Mouse (Mus musculus) heart, adult 8-10 months (tissue): ENCODE measurements around the gene Zfp9. TPM values are rescaled to one million over a fixed set of nuclear protein-coding genes. Genes with fewer than 3 reads are reported as not detected.

Experiments
- DNase-seq: peaks from one replicate; pipeline ENCODE4 v3.0.0; 2022; ENCODE audit warnings: low spot score
- microRNA-seq: library from miRNA; unstranded; fragments of <30 nt; microRNA quantifications from one replicate; pipeline ENCODE4 v1.2.0, GENCODE M21; 2022
- total RNA-seq, 4 experiments: library from RNA; stranded (reverse); gene quantifications; 2 replicates each; pipeline ENCODE4 v1.2.4; 2022

The Zfp9 gene
- total RNA-seq, result 1 to 10 TPM; 5.1 to 5.6 (median 5.2) TPM

DNA sequence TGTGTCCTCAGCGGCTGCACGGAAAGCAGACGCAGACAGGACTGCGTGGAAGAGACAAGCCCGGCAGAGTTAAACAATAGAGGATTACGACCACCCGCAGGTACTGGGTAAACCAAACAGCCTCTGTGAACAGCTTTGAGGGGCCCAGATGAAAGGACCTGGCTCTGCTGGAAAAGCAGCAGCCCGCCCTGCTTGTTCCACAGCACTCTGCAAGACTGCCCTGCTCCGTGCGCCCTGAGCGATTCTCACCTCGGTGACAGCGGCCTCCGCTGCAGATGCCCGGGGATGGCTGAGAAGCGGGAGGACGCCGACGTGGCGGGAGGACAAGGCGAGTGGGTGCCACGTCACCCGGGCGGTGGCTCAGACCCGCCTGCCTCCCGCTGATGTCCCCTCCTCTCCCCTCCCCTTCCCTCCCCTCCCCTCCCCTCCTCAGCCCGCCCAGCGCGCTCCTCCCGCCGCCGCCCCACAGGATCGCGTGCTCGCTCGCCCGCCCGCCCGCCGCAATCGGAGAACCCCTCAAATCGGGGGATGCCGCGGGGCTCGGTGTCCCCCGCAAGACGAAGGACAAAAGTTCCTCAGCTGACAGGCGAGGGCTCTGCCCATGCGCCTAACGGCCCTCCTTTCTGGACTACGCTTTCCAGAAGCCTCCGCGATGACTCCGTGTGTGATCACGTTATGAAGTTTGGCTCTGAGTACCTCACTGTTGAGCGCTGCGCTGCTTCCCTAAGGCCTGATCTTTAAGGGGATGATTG, at the start of gene Zfp9:
Zfp9 (minus strand) TSS at position 364 of the 752 bp plus-strand sequence.
- DNase-seq, result peak; percentile 76

DNA sequence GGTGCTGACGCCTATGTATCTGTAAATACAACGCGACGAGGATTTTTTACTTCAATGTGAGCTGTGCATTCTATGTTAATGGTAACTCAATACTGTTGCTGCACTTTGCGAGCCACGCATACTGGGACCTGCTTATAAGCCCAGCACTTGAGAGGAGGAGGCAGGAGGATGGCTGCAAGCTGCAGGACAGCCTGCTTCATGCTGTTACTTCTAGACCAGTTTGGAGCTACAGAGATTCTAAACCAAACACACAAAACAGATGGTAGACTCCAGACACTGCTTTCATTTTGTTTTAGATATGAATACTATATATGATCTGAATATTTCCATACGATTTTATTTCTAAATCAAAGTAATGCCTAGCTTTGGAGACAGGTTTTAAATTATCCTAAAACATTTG, 41.5 kb upstream of the Zfp9 start:
- DNase-seq, result no peak

DNA sequence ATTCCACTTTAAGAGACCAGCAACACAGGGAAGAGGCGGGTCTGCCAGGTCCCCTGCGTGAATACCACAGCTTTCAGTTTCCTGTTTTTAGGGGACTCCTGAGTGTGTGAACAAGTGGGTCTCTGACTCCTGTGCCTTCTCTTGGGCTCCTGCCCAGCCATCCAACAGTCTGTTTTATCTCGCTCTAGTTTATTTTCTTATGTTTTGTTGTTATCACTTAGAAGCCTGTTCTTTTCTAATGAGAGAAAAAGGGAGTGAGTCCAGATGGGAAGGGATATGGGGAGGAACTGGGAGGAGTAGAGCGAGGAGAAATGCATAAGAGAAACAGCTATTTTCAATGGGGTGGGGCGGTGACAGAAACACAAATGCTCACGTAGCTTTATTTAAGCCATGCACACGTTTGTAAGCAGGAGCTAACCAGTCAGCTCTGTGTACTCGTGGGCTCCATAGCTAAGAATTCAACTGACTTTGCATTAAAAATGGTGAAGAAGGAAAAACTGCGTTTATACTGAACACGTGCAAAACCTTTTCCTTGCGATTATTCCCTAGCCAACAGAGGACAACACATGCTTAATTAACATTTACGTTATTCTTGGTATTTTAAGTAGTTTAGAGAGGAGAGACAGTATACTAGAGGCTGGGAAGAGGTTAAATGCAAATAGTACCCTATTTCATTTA, 34.4 kb upstream of the Zfp9 start:
- no peak for DNase-seq

DNA sequence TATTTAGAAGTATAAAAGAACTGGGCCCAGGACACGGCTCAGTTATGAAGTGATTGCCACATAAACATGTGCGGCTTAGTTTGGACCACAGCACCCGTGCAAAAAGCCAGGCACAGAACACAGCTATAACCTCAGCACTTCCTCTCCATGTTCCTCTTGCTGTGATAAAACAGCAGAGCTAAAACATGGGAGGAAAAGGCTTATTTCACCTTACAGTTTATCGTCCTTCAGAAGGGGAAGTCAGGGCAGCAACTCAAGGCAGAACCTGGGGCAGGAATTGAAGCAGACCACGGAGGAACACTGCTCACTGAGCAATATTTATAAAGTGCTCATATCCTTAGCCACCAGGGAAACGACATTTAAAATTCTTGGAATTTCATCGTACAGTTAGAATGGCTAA, 19.9 kb upstream of the Zfp9 start:
- DNase-seq, result no peak

DNA sequence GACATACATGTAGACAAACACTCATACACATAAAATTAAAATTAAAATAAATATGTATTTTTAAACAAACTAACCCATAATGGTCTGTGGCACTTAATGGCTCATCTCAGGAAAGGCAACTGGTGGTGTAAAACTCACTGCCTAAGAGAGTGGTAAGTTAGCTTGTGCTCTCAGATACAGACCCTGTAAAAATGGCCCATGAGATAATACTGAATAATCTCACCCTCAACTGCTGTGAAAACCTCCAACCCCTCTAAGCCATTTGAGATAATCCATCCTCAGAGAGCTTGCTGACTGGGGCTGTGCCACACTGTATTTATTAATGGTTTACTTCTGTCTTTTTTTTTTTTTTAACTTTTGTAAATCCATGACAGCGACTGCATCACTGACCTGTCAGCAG, 3.0 kb upstream of the Zfp9 start:
- DNase-seq, result no peak

DNA sequence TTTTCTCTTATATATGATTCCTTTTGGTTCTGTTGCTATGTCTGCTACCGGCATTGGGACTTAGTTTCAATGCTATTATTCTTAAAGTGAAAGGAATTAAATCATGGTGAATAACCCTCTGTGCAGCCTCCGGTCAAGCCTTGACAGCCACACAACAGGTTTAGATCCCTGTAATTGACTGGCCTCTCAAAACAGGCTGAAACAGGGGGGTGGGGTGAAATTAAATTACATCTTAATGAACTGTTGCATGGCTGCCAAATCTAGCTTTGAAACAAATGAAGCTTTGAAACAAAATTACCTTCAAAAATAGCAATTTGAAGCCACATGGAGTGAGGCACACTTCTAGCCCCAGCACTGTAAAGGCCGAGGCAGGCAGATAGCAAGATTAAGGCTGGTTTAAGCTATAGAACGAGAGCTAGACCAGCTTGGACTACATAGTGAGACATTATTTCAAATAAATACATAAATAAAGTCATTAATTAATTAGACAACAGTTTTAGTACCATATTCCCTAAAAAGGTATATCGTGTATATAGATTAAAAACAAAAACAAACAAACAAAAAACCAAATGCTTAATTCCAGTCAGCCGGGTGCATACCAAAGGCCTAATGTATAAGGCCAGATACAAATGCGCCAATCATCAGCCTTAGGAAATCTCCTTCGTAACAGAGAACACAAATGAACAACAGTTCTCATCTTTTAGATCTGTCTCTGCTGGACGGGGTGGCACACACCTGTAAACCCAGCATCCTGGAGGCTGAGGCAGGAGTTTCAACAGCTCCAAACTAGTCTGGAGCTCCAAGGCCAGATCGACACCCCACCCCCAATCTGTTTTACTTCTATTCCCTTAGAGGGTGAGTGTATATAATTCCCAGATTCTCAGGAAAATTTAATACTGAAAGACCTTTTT, 990 bp downstream of the Zfp9 start:
- no peak for DNase-seq

DNA sequence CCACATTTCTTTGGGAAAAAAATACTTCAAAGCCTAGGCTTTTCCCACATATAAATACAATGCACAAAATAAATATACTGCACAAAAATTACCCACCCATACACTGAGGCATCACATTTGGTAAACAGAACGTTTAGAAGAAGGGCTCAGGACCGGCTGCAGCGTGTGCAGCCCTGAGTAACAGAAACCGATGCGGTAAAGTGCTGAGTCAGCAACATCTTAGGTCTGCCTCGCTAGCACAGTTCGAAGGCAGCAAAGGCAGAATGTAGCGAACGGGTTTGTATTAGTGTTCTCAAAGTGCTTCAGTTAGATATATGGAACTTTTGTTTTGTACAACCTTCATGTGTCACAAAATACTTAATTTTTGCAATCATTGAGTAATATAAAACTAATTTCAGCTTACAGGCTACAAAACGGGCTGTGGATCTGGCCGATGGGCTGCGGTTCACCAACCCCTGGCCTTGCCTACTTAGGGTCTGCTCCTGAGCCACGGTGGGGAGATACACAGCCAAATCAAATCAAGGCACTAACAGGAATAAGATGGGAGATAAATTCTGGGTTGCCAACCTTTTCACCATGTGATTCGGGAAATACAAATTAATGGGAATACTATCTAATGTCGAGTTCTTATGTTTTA, 16.9 kb downstream of the Zfp9 start:
- DNase-seq, result no peak

DNA sequence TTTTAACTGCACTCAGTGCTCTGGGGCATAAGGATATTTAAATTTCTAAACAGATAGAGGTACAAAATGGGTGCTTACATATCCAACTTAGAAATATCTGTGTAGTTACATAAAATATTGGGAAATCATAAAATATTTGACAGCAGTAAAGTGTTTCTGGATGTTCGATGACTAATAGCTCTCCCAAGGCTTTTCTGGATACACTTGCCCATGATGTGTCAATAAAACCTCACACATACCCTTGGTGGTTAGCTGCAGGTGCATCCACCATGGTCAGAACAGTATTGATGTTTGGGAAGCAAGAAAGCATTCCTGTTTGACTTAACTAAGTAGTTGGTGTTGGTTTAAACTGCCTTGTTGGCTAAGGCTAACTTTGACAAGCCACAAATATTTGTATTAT, 21.4 kb downstream of the Zfp9 start:
- no peak for DNase-seq

DNA sequence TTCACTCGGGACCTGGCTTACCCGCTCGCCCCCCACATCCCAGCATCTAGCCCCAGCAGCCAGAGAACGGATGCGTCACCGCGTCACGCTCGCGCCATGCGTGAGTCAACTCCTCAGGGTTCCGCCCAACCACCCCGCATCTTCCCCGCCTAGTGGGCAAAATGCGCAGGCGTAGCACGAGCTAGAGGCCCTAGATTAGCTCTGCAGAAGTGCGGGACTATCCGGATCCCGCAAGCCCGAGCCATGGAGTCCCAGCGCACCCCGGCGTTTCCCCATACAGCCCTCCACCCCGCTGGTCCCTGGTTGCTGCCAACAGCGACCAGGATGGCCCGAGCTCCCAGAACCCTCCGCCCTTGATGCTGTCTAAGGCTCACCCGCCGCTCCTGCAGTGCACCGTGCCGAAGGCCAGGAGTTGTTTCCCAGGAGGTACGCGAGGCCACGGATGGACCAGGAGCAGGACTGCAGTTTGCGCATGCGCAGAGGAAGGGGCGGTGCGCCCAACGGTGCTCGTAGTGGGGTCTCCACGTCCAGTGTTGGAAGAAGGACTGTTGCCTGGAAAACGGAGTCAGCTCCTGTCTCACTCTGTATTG, 24.0 kb downstream of the Zfp9 start, which contains the start of gene Zfp248:
Zfp248 (minus strand) TSS at position 487 of the 590 bp plus-strand sequence.
- peak; percentile 84 for DNase-seq

DNA sequence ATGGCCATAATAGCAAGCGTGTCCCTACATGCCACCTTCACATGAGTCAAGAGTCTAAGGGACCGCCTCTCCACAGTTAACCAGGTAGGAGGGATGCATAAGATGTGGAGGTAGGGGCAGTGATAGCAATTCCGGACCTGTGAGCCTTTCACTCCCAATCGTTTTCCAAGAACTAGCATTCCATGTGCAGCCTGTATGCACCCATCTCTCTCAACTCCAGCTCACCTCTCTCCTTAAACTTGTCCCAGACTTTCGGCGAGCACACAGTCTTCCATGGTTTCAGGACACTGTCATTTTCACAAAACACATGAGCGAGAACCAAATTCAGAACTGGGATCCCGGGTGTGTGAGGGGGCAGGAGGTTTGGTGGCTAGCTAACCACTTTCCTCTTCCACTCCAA, 24.7 kb downstream of the Zfp9 start:
- DNase-seq, result no peak

DNA sequence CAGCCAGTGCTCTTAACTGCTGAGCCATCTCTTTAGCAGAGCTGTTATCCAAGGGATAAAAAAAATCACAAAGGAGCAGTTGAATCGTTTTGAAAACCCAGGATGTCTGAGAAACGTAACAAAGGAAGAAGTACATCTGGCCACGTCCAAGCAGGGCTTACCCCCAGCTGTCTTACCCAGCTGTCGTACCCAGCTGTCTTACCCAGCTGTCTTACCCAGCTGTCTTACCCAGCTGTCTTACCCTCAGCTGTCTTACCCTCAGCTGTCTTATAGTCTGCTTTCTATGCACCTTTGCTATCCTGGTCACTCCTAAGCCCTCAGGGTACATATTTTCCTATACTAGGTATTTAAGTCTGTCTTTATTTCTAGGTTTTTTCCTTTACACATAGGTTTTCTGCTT, 47.6 kb downstream of the Zfp9 start:
- no peak for DNase-seq

DNA sequence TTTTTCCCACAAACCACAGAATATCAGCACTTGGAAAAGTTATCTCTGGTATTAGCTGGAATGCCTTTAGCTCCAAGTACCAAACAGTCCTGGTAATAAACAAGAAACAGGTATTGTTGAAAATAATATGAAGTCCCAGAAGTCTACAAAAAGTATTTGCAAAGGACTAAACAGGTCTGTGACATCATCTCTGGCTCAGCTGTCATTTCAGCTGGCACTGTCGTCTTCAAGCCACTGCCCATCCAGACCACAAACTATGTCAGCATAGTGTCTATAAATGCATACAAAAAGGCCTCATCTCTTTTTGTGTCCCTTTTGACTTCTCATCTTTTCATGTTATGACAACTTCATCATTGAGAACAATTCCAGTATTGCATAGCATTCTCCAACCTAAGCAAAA, 52.5 kb downstream of the Zfp9 start:
- no peak for DNase-seq

DNA sequence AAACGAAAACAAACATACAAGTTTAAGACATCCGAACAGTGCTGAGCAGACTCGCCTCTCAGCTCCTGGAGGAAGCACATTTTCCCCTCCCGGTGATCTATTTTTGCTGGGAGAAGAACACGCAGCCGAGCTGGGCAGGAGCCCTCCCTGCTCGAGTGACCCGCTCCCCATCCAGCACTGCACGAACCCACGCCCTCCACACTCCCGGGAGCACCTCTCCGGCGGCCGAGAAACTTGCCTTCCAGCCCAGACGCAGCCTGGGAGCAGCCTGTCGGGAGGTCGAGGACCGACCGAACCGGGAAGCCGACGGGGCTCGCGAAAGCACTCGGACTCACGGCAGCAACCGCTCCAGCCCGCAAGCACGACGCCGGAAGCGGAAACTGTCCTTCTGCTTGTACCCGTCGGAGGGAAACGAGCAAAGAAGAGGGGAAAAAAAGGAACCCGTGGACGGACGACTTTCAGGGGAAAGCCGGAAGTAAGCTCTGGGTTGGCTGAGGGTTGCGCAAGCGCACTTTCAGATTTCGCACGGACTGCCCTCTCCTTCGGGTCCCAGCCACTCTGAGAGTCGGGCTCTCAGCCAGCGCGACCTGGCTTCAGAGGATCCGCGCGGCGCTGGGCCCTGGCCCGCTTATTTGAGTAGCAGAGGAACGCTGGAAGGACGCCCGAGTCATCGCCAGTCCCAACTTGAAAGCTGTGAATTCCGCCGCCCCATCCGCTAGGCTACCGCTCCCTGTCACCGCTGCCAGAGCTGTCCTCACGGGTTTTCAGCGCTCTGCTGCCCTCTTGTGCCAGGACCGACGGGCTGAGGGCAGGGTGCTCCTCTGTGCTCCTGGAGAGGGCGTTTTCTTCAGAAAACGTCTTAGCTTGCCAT, 59.8 kb downstream of the Zfp9 start, which contains the start of gene Bms1:
Bms1 (minus strand) TSS at position 425 of the 871 bp plus-strand sequence.
- DNase-seq, result peak; percentile 96

Small RNA genes lying within 50 kb of the gene (microRNA-seq; reads per million reads assigned to microRNA genes)
- gene Gm25953, result not detected

Other genes starting within 250 kb of the Zfp9 start
- 10 to 100 TPM; 19.4 to 20.7 (median 19.8) TPM for gene Bms1, start 59.8 kb downstream of the Zfp9 start, total RNA-seq
- 1 to 10 TPM in 3 of 4 experiments, under 1 TPM in 1; 0.92 to 1.8 (median 1.7) TPM for gene Zfp248, start 23.8 kb downstream of the Zfp9 start, total RNA-seq
- 1 to 10 TPM; 1.6 to 3.5 (median 2.4) TPM for gene Ankrd26, start 82.9 kb upstream of the Zfp9 start, total RNA-seq